In the genomic region with DNA sequence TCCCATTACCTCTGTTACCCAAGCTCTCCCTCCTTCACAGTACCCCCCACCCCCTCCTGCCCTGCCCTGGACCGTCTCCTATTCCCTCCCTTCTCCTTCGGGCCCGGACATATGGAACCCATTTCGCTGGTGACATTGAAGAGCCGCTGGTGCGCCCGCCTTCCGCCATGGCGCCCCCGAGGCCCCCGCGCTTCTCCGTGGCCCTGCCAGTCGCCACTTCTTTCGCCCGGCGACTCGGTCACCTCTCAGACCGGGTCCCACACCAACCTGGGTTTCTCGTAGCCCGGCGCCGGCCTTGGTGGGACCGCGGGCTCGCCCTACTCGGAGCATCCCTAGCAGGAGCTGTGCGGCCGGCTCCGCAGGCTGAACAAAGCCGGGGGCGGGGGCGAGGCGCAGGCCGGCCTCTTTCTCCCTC, we compare ENCODE assay signal across 12 mouse cellular contexts. TPM values are rescaled to one million over a fixed set of nuclear protein-coding genes. Genes with fewer than 3 reads are reported as not detected.
DNase-seq lines count a peak whose midpoint lies in the region; ATAC-seq and TF ChIP-seq lines count a peak whose summit lies in the region.
"Had no signal": no experiment of that assay in that cellular context is flagged by ENCODE, and none has a peak within 500 bp of the region (broad histone marks: within the 10 kb centered on the region; RNA-seq: fewer than 3 reads in every experiment).

No protein-coding gene starts in this region.

- no peaks in the 10 kb centered on the region for H3K9me3 ChIP-seq in lung, postnatal 0 days (ENCODE audit: low read length)
- no peaks in the 10 kb centered on the region for H3K9me3 ChIP-seq in limb, embryonic 10.5 days (replicated peaks)
- H3K9me3 ChIP-seq in stomach, embryonic 16.5 days (replicated peaks; ENCODE audit: control insufficient read depth, low read length), result no peaks in the 10 kb centered on the region

- H3K36me3 ChIP-seq in lung, postnatal 0 days (ENCODE audit: insufficient read depth, low read length), result no peaks in the 10 kb centered on the region
- H3K36me3 ChIP-seq in limb, embryonic 10.5 days, result no peaks in the 10 kb centered on the region
- H3K36me3 ChIP-seq in stomach, embryonic 16.5 days (ENCODE audit: control insufficient read depth, insufficient read depth, low read length), result no peaks in the 10 kb centered on the region

- WGBS in lung, postnatal 0 days, result 5% methylated on average over 33 of the region's 35 CpGs
- 1% methylated on average over 35 of the region's 35 CpGs for whole genome bisulfite sequencing in limb, embryonic 10.5 days
- 9% methylated on average over 35 of the region's 35 CpGs for WGBS in stomach, embryonic 16.5 days

- peaks cover 7% of the 10 kb centered on the region; the same call in 1 of the 2 replicates for H3K27me3 ChIP-seq in lung, postnatal 0 days (replicated peaks; ENCODE audit: insufficient read depth, low read length)
- peaks cover 100% of the 10 kb centered on the region for H3K27me3 ChIP-seq in limb, embryonic 10.5 days (ENCODE audit: low read depth, poor library complexity, severe bottlenecking)
- no peaks in the 10 kb centered on the region for H3K27me3 ChIP-seq in stomach, embryonic 16.5 days (ENCODE audit: control insufficient read depth, insufficient read depth, low read length)

- TF ChIP-seq CTCF in gastrocnemius, adult 2 months (IDR thresholded peaks at IDR 0.05), result no peak
- TF ChIP-seq CTCF in lung, postnatal 0 days (IDR thresholded peaks at IDR 0.05), result no peak

- peak overlapping the region; percentile 50; the same call in 1 of the 2 replicates for H3K9ac ChIP-seq in lung, postnatal 0 days (replicated peaks; ENCODE audit: low read depth)
- peak overlapping the region; percentile 82 for H3K9ac ChIP-seq in stomach, embryonic 16.5 days (ENCODE audit: low read length)

- peaks cover 7% of the 10 kb centered on the region; the same call in 1 of the 2 replicates for H3K4me1 ChIP-seq in lung, postnatal 0 days (ENCODE audit: insufficient read depth, low read depth, low read length)
- peaks cover 98% of the 10 kb centered on the region for H3K4me1 ChIP-seq in limb, embryonic 10.5 days
- H3K4me1 ChIP-seq in stomach, embryonic 16.5 days (ENCODE audit: control insufficient read depth, insufficient read depth, low read length), result peaks cover 36% of the 10 kb centered on the region

- no peak for DNase-seq in gastrocnemius, adult 2 months
- no peak for DNase-seq in gastrocnemius, postnatal 14 days
- peak; percentile 71 for DNase-seq in lung, postnatal 0 days (ENCODE audit: low spot score)
- DNase-seq in lung, postnatal 10 days, result no peak
- peak; percentile 85 for DNase-seq in limb, embryonic 10.5 days (ENCODE audit: low spot score)
- DNase-seq in spleen, adult 18-20 months, result no peak
- no peak for DNase-seq in urinary bladder, postnatal 25 days (ENCODE audit: low spot score)
- DNase-seq: thymus, adult 18-20 months had no signal

- H3K27ac ChIP-seq in gastrocnemius, adult 2 months, result no peak overlapping the region
- peak overlapping the region; percentile 88 for H3K27ac ChIP-seq in lung, postnatal 0 days (ENCODE audit: low read length)
- H3K27ac ChIP-seq in limb, embryonic 10.5 days, result peak overlapping the region; percentile 95
- H3K27ac ChIP-seq in stomach, embryonic 16.5 days (ENCODE audit: low read length), result peak overlapping the region; percentile 94

- no peak for TF ChIP-seq EP300 in lung, postnatal 0 days (IDR thresholded peaks at IDR 0.05)

- peak; percentile 76 for ATAC-seq in lung, postnatal 0 days
- ATAC-seq in stomach, embryonic 16.5 days (ENCODE audit: insufficient read depth, low FRiP score), result peak; percentile 42; the same call in 1 of the 2 replicates

- intact Hi-C loops in gastrocnemius, adult 2 months (cut with DNase I), result no loop called here
- intact Hi-C loops in gastrocnemius, postnatal 14 days (cut with DNase I; ENCODE audit: low total_unique reads), result no loop called here

- H3K4me2 ChIP-seq in lung, postnatal 0 days (replicated peaks; ENCODE audit: low read depth, low read length), result peak overlapping the region; percentile 63
- H3K4me2 ChIP-seq in stomach, embryonic 16.5 days (ENCODE audit: low read depth, low read length), result peak overlapping the region; percentile 54

- H3K4me3 ChIP-seq in gastrocnemius, adult 2 months, result peak overlapping the region; percentile 17
- peak overlapping the region; percentile 49 for H3K4me3 ChIP-seq in lung, postnatal 0 days (ENCODE audit: low read depth, low read length)
- peak overlapping the region; percentile 65 for H3K4me3 ChIP-seq in limb, embryonic 10.5 days
- H3K4me3 ChIP-seq in stomach, embryonic 16.5 days (replicated peaks; ENCODE audit: low read length), result peak overlapping the region; percentile 52

RNA-seq across cellular contexts. Expression of a gene that starts 9.5 kb away (rescaled TPM):
- under 1 TPM; 0.22 to 0.51 TPM for total RNA-seq in gastrocnemius, adult 2 months (2021)
- total RNA-seq in gastrocnemius, postnatal 14 days (2021), result under 1 TPM; 0.66 to 0.80 TPM
- polyA plus RNA-seq in lung, postnatal 0 days (2015; fragmentation: Nextera tagmentation; extraction: Ambion mirVana), result 1.5 and 2.2 TPM in 2 replicates
- polyA plus RNA-seq in limb, embryonic 10.5 days (2016; fragmentation: Nextera tagmentation; extraction: Ambion mirVana), result 0.76 and 1.0 TPM in 2 replicates
- polyA plus RNA-seq in stomach, embryonic 16.5 days (2015; fragmentation: Nextera tagmentation; extraction: Ambion mirVana), result 0.99 and 1.5 TPM in 2 replicates
- total RNA-seq: left cerebral cortex, postnatal 25 days had no signal

RNA-seq across cellular contexts. Expression of a gene that starts 14.6 kb away (rescaled TPM):
- under 1 TPM; 0.31 to 0.38 TPM for total RNA-seq in gastrocnemius, adult 2 months (2021)
- total RNA-seq in gastrocnemius, postnatal 14 days (2021), result under 1 TPM; 0.51 to 0.53 TPM
- 2.6 and 3.0 TPM in 2 replicates for polyA plus RNA-seq in lung, postnatal 0 days (2015; fragmentation: Nextera tagmentation; extraction: Ambion mirVana)
- polyA plus RNA-seq in limb, embryonic 10.5 days (2016; fragmentation: Nextera tagmentation; extraction: Ambion mirVana), result 0.89 and 1.2 TPM in 2 replicates
- 2.2 and 2.7 TPM in 2 replicates for polyA plus RNA-seq in stomach, embryonic 16.5 days (2015; fragmentation: Nextera tagmentation; extraction: Ambion mirVana)
- total RNA-seq: left cerebral cortex, postnatal 25 days had no signal

RNA-seq across cellular contexts. Expression of a gene that starts 17.7 kb away (rescaled TPM):
- total RNA-seq in gastrocnemius, adult 2 months (2021), result under 1 TPM; 0.15 to 0.20 TPM
- total RNA-seq in gastrocnemius, postnatal 14 days (2021), result 1 to 10 TPM in 1 of 2 experiments, under 1 TPM in 1; 0.51 to 1.1 TPM
- polyA plus RNA-seq in lung, postnatal 0 days (2015; fragmentation: Nextera tagmentation; extraction: Ambion mirVana), result 16.5 and 16.9 TPM in 2 replicates
- polyA plus RNA-seq in limb, embryonic 10.5 days (2016; fragmentation: Nextera tagmentation; extraction: Ambion mirVana), result 11.3 and 13.5 TPM in 2 replicates
- 9.1 and 11.5 TPM in 2 replicates for polyA plus RNA-seq in stomach, embryonic 16.5 days (2015; fragmentation: Nextera tagmentation; extraction: Ambion mirVana)
- total RNA-seq: common myeloid progenitor, adult 5-6 weeks; left cerebral cortex, postnatal 25 days had no signal

RNA-seq across cellular contexts. Expression of a gene that starts 29.5 kb away (rescaled TPM):
- total RNA-seq in gastrocnemius, adult 2 months (2021), result under 1 TPM; 0.26 to 0.28 TPM
- total RNA-seq in gastrocnemius, postnatal 14 days (2021), result under 1 TPM; 0.90 to 0.91 TPM
- polyA plus RNA-seq in lung, postnatal 0 days (2015; fragmentation: Nextera tagmentation; extraction: Ambion mirVana), result 16.8 and 17.3 TPM in 2 replicates
- polyA plus RNA-seq in limb, embryonic 10.5 days (2016; fragmentation: Nextera tagmentation; extraction: Ambion mirVana), result 5.5 and 5.9 TPM in 2 replicates
- 13.8 TPM in 2 replicates for polyA plus RNA-seq in stomach, embryonic 16.5 days (2015; fragmentation: Nextera tagmentation; extraction: Ambion mirVana)
- total RNA-seq: common myeloid progenitor, adult 5-6 weeks; left cerebral cortex, postnatal 25 days had no signal

RNA-seq across cellular contexts. Expression of a gene that starts 32.9 kb away (rescaled TPM):
- not detected for total RNA-seq in gastrocnemius, adult 2 months (2021)
- not detected for total RNA-seq in gastrocnemius, postnatal 14 days (2021)
- polyA plus RNA-seq in lung, postnatal 0 days (2015; fragmentation: Nextera tagmentation; extraction: Ambion mirVana), result not detected in 2 replicates
- polyA plus RNA-seq in limb, embryonic 10.5 days (2016; fragmentation: Nextera tagmentation; extraction: Ambion mirVana), result 0.78 and 0.83 TPM in 2 replicates
- polyA plus RNA-seq in stomach, embryonic 16.5 days (2015; fragmentation: Nextera tagmentation; extraction: Ambion mirVana), result 0.24 TPM in 1 of 2 replicates, not detected in the other
- total RNA-seq: common myeloid progenitor, adult 5-6 weeks; gastrocnemius, adult 8-10 months; left cerebral cortex, postnatal 25 days had no signal

Comparison
In these comparisons a context has a peak if more than half of its experiments do, and no peak if none do; other contexts are left out.
1. DNase-seq: peak in lung, postnatal 0 days (single experiment) and limb, embryonic 10.5 days (single experiment); none in gastrocnemius, adult 2 months (single experiment), gastrocnemius, postnatal 14 days (single experiment), lung, postnatal 10 days (single experiment), spleen, adult 18-20 months (0 of 2) and urinary bladder, postnatal 25 days (single experiment).
2. Peak in every context shown above with its lines, with median percentiles within 50 percentile points of each other: H3K4me3 ChIP-seq.